11 mouse cellular contexts compared by ENCODE assay signal in the genomic region with DNA sequence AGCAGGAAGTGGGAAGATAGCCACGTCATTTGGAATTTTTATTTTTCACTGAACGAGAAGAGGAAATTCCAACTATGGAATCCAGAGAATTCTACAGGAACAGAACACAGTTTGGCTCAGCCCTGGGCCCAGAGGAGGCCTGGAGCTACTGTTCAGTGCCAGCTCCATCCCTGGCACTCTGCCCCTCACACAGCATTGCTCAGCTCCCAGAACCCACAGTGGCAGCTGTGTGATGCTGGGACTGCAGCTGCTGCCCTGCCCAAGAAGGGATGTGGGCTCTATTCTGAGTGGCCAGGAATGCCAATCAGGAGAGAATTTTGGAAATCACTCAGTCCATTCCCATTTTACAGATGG. TPM values are rescaled to one million over a fixed set of nuclear protein-coding genes. Genes with fewer than 3 reads are reported as not detected.
DNase-seq lines count a peak whose midpoint lies in the region; ATAC-seq and TF ChIP-seq lines count a peak whose summit lies in the region.
"Had no signal": no experiment of that assay in that cellular context is flagged by ENCODE, and none has a peak within 500 bp of the region (broad histone marks: within the 10 kb centered on the region; RNA-seq: fewer than 3 reads in every experiment).

No protein-coding gene starts in this region.

- intact Hi-C loops in heart, postnatal 14 days (cut with DNase I): no loop called here
- intact Hi-C loops in left cerebral cortex, adult 2 months (cut with DNase I): no loop called here

- ATAC-seq in liver, embryonic 12.5 days: no peak

- no peak overlapping the region for H3K4me2 ChIP-seq in liver, embryonic 12.5 days
- H3K4me2 ChIP-seq: heart, embryonic 13.5 days; limb, embryonic 13.5 days had no signal

- H3K36me3 ChIP-seq in liver, embryonic 12.5 days: no peaks in the 10 kb centered on the region
- H3K36me3 ChIP-seq in embryonic facial prominence, embryonic 10.5 days (replicated peaks): no peaks in the 10 kb centered on the region

- H3K27me3 ChIP-seq in liver, embryonic 12.5 days (replicated peaks): peaks cover 59% of the 10 kb centered on the region
- H3K27me3 ChIP-seq in embryonic facial prominence, embryonic 10.5 days (replicated peaks; ENCODE audit: low read depth, poor library complexity, severe bottlenecking): peaks cover 20% of the 10 kb centered on the region

- TF ChIP-seq CTCF in left cerebral cortex, adult 2 months (IDR thresholded peaks at IDR 0.05): no peak

- no peak overlapping the region for H3K4me3 ChIP-seq in left cerebral cortex, adult 2 months
- H3K4me3 ChIP-seq in liver, embryonic 12.5 days: no peak overlapping the region
- H3K4me3 ChIP-seq in embryonic facial prominence, embryonic 10.5 days: no peak overlapping the region
- H3K4me3 ChIP-seq: heart, embryonic 13.5 days; limb, embryonic 13.5 days had no signal

- peaks cover 27% of the 10 kb centered on the region for H3K4me1 ChIP-seq in liver, embryonic 12.5 days
- peaks cover 59% of the 10 kb centered on the region for H3K4me1 ChIP-seq in embryonic facial prominence, embryonic 10.5 days

- H3K9me3 ChIP-seq in liver, embryonic 12.5 days (replicated peaks): no peaks in the 10 kb centered on the region
- no peaks in the 10 kb centered on the region for H3K9me3 ChIP-seq in embryonic facial prominence, embryonic 10.5 days
- H3K9me3 ChIP-seq: heart, embryonic 13.5 days; limb, embryonic 13.5 days had no signal

- 67% methylated on average over 2 of the region's 2 CpGs for WGBS in liver, embryonic 12.5 days (ENCODE audit: insufficient replicate concordance)
- 67% methylated on average over 2 of the region's 2 CpGs for WGBS in embryonic facial prominence, embryonic 10.5 days

- H3K27ac ChIP-seq in left cerebral cortex, adult 2 months: peak overlapping the region; percentile 28
- no peak overlapping the region for H3K27ac ChIP-seq in liver, embryonic 12.5 days
- no peak overlapping the region for H3K27ac ChIP-seq in embryonic facial prominence, embryonic 10.5 days (replicated peaks)
- H3K27ac ChIP-seq: heart, embryonic 13.5 days; limb, embryonic 13.5 days had no signal

- peak; percentile 25 to 31 for DNase-seq in heart, postnatal 14 days
- no peak for DNase-seq in heart, adult 18-20 months
- DNase-seq in MN1 (ENCODE audit: low spot score): peak; percentile 32
- DNase-seq in fibroblast of lung, adult 2 months (ENCODE audit: low read depth): peak; percentile 60
- peak in 1 of 2 experiments; percentile 42 for DNase-seq in left cerebral cortex, adult 2 months (ENCODE audit: extremely low spot score in 1 of 2, low spot score in 2 of 2)
- no peak for DNase-seq in embryonic facial prominence, embryonic 10.5 days (ENCODE audit: low spot score)

- H3K9ac ChIP-seq in liver, embryonic 12.5 days: no peak overlapping the region
- H3K9ac ChIP-seq: heart, embryonic 13.5 days; limb, embryonic 13.5 days had no signal

RNA-seq across cellular contexts. Expression of a gene that starts 4.8 kb away (rescaled TPM):
- not detected for total RNA-seq in heart, postnatal 14 days (2021)
- total RNA-seq in heart, adult 18-20 months (2021): not detected
- total RNA-seq in left cerebral cortex, adult 2 months (2021): 1 to 10 TPM; 9.1 to 9.6 TPM
- not detected in 2 replicates for polyA plus RNA-seq in liver, embryonic 12.5 days (2016; fragmentation: Nextera tagmentation; extraction: Ambion mirVana)
- polyA plus RNA-seq in embryonic facial prominence, embryonic 10.5 days (2016; fragmentation: Nextera tagmentation; extraction: Ambion mirVana): 1.6 and 1.8 TPM in 2 replicates
- total RNA-seq: megakaryocyte-erythroid progenitor cell, adult 5-6 weeks had no signal
- polyA plus RNA-seq: heart, embryonic 13.5 days; limb, embryonic 13.5 days; small intestine, adult 2 months had no signal

RNA-seq across cellular contexts. Expression of a gene that starts 12.1 kb away (rescaled TPM):
- 1 to 10 TPM; 8.9 to 9.1 TPM for total RNA-seq in heart, postnatal 14 days (2021)
- total RNA-seq in heart, adult 18-20 months (2021): 1 to 10 TPM; 8.6 to 9.3 TPM
- 10 to 100 TPM; 36.3 to 37.1 TPM for total RNA-seq in left cerebral cortex, adult 2 months (2021)
- 6.4 and 9.0 TPM in 2 replicates for polyA plus RNA-seq in liver, embryonic 12.5 days (2016; fragmentation: Nextera tagmentation; extraction: Ambion mirVana)
- polyA plus RNA-seq in embryonic facial prominence, embryonic 10.5 days (2016; fragmentation: Nextera tagmentation; extraction: Ambion mirVana): 13.3 and 16.4 TPM in 2 replicates

RNA-seq across cellular contexts. Expression of a gene that starts 19.2 kb away (rescaled TPM):
- total RNA-seq in heart, postnatal 14 days (2021): not detected
- under 1 TPM; 0.15 to 0.23 TPM for total RNA-seq in heart, adult 18-20 months (2021)
- total RNA-seq in left cerebral cortex, adult 2 months (2021): not detected
- polyA plus RNA-seq in liver, embryonic 12.5 days (2016; fragmentation: Nextera tagmentation; extraction: Ambion mirVana): not detected in 2 replicates
- polyA plus RNA-seq in embryonic facial prominence, embryonic 10.5 days (2016; fragmentation: Nextera tagmentation; extraction: Ambion mirVana): not detected in 2 replicates
- total RNA-seq: megakaryocyte-erythroid progenitor cell, adult 5-6 weeks had no signal
- polyA plus RNA-seq: heart, embryonic 13.5 days; limb, embryonic 13.5 days; small intestine, adult 2 months had no signal

RNA-seq across cellular contexts. Expression of a gene that starts 40.6 kb away (rescaled TPM):
- total RNA-seq in heart, postnatal 14 days (2021): 10 to 100 TPM; 28.0 to 32.7 TPM
- 10 to 100 TPM; 24.2 to 28.5 TPM for total RNA-seq in heart, adult 18-20 months (2021)
- total RNA-seq in left cerebral cortex, adult 2 months (2021): 10 to 100 TPM; 19.8 to 22.3 TPM
- 32.5 and 33.2 TPM in 2 replicates for polyA plus RNA-seq in liver, embryonic 12.5 days (2016; fragmentation: Nextera tagmentation; extraction: Ambion mirVana)
- polyA plus RNA-seq in embryonic facial prominence, embryonic 10.5 days (2016; fragmentation: Nextera tagmentation; extraction: Ambion mirVana): 44.1 and 45.3 TPM in 2 replicates

RNA-seq across cellular contexts. Expression of a gene that starts 48.8 kb away (rescaled TPM):
- 100 to 1,000 TPM; 162 to 176 TPM for total RNA-seq in heart, postnatal 14 days (2021)
- total RNA-seq in heart, adult 18-20 months (2021): 100 to 1,000 TPM; 118 to 140 TPM
- 10 to 100 TPM; 63.4 to 76.9 TPM for total RNA-seq in left cerebral cortex, adult 2 months (2021)
- 17.4 and 17.7 TPM in 2 replicates for polyA plus RNA-seq in liver, embryonic 12.5 days (2016; fragmentation: Nextera tagmentation; extraction: Ambion mirVana)
- 58.7 and 61.7 TPM in 2 replicates for polyA plus RNA-seq in embryonic facial prominence, embryonic 10.5 days (2016; fragmentation: Nextera tagmentation; extraction: Ambion mirVana)

Comparison
In these comparisons a context has a peak if more than half of its experiments do, and no peak if none do; other contexts are left out.
1. DNase-seq: peak in heart, postnatal 14 days (2 of 2), MN1 (single experiment) and fibroblast of lung, adult 2 months (single experiment); none in heart, adult 18-20 months (0 of 2) and embryonic facial prominence, embryonic 10.5 days (single experiment).
2. RNA of a gene that starts 4.8 kb away (total RNA-seq): 9.1 to 9.6 TPM in left cerebral cortex, adult 2 months; not detected in heart, postnatal 14 days and not detected in heart, adult 18-20 months; every median in the first group is over 10 times any median in the second.